8 mouse cellular contexts compared by ENCODE assay signal in genomic region chr2:121289730-121290540, GRCm38 (mm10). TPM values are rescaled to one million over a fixed set of nuclear protein-coding genes. Genes with fewer than 3 reads are reported as not detected.
DNase-seq lines count a peak whose midpoint lies in the region; ATAC-seq and TF ChIP-seq lines count a peak whose summit lies in the region.

No protein-coding gene starts in this region.

- no peaks in the 10 kb centered on the region for H3K9me3 ChIP-seq in heart, embryonic 14.5 days (ENCODE audit: control insufficient read depth, low read length)
- no peaks in the 10 kb centered on the region for H3K9me3 ChIP-seq in G1E (replicated peaks)
- H3K9me3 ChIP-seq in embryonic facial prominence, embryonic 12.5 days: no peaks in the 10 kb centered on the region
- H3K9me3 ChIP-seq in limb, embryonic 10.5 days (replicated peaks): no peaks in the 10 kb centered on the region

- no peak for TF ChIP-seq CTCF in G1E (IDR thresholded peaks at IDR 0.05; ENCODE audit: low read depth, low read length)
- no peak for TF ChIP-seq CTCF in small intestine, adult 2 months (IDR thresholded peaks at IDR 0.05; ENCODE audit: extremely low read depth, insufficient read length, insufficient replicate concordance, low read depth, low read length)

- TF ChIP-seq POLR2A in small intestine, adult 2 months (IDR thresholded peaks at IDR 0.05; ENCODE audit: low read depth, low read length): no peak

- H3K36me3 ChIP-seq in heart, embryonic 14.5 days (ENCODE audit: control insufficient read depth, insufficient read depth, low read length): no peaks in the 10 kb centered on the region
- no peaks in the 10 kb centered on the region for H3K36me3 ChIP-seq in G1E (replicated peaks)
- H3K36me3 ChIP-seq in embryonic facial prominence, embryonic 12.5 days: no peaks in the 10 kb centered on the region
- no peaks in the 10 kb centered on the region for H3K36me3 ChIP-seq in limb, embryonic 10.5 days
- no peaks in the 10 kb centered on the region for H3K36me3 ChIP-seq in small intestine, adult 2 months (ENCODE audit: control insufficient read depth, insufficient read depth, low read length)

- peak overlapping the region; percentile 56 to 62 for H3K4me3 ChIP-seq in heart, embryonic 14.5 days (ENCODE audit: control insufficient read depth in 1 of 2, insufficient read depth in 1 of 2, low read depth in 1 of 2, low read length in 2 of 2)
- peak overlapping the region; percentile 70 for H3K4me3 ChIP-seq in G1E (ENCODE audit: low read depth, low read length)
- peak overlapping the region; percentile 52 for H3K4me3 ChIP-seq in embryonic facial prominence, embryonic 12.5 days
- H3K4me3 ChIP-seq in limb, embryonic 10.5 days: peak overlapping the region; percentile 57
- H3K4me3 ChIP-seq in small intestine, adult 2 months (ENCODE audit: low read depth, low read length): peak overlapping the region; percentile 65

- peak overlapping the region; percentile 95 for H3K4me2 ChIP-seq in heart, embryonic 14.5 days (ENCODE audit: low read length)
- H3K4me2 ChIP-seq in embryonic facial prominence, embryonic 12.5 days (replicated peaks): peak overlapping the region; percentile 87

- 4% methylated on average over 36 of the region's 36 CpGs for WGBS in heart, embryonic 14.5 days
- 3% methylated on average over 36 of the region's 36 CpGs for WGBS in embryonic facial prominence, embryonic 12.5 days
- WGBS in limb, embryonic 10.5 days: 4% methylated on average over 36 of the region's 36 CpGs
- WGBS in small intestine, adult 2 months: 6% methylated on average over 36 of the region's 36 CpGs

- H3K4me1 ChIP-seq in heart, embryonic 14.5 days (ENCODE audit: control insufficient read depth in 2 of 2, insufficient read depth in 2 of 2, low read length in 2 of 2): peaks cover 19 to 20% of the 10 kb centered on the region in 2 experiments
- peaks cover 34% of the 10 kb centered on the region for H3K4me1 ChIP-seq in G1E (ENCODE audit: insufficient read depth, low read depth, low read length)
- peaks cover 18% of the 10 kb centered on the region for H3K4me1 ChIP-seq in embryonic facial prominence, embryonic 12.5 days
- H3K4me1 ChIP-seq in limb, embryonic 10.5 days: peaks cover 28% of the 10 kb centered on the region
- peaks cover 14% of the 10 kb centered on the region for H3K4me1 ChIP-seq in small intestine, adult 2 months (ENCODE audit: control insufficient read depth, insufficient read depth, insufficient read length, low read length)

- peak overlapping the region; percentile 61 for H3K9ac ChIP-seq in heart, embryonic 14.5 days (ENCODE audit: low read length)
- peak overlapping the region; percentile 49 for H3K9ac ChIP-seq in embryonic facial prominence, embryonic 12.5 days

- peaks cover 13% of the 10 kb centered on the region; the same call in 1 of the 2 replicates for H3K27me3 ChIP-seq in heart, embryonic 14.5 days (ENCODE audit: control insufficient read depth, insufficient read depth, low read length)
- H3K27me3 ChIP-seq in G1E (ENCODE audit: insufficient read depth, low read length): peaks cover 54% of the 10 kb centered on the region
- peaks cover 26% of the 10 kb centered on the region for H3K27me3 ChIP-seq in embryonic facial prominence, embryonic 12.5 days
- peaks cover 67% of the 10 kb centered on the region for H3K27me3 ChIP-seq in limb, embryonic 10.5 days (ENCODE audit: low read depth, poor library complexity, severe bottlenecking)
- peaks cover 20% of the 10 kb centered on the region for H3K27me3 ChIP-seq in small intestine, adult 2 months (ENCODE audit: control insufficient read depth, insufficient read depth, low read length)

- no peak overlapping the region for H3K27ac ChIP-seq in heart, embryonic 14.5 days (replicated peaks in 1 of 2; ENCODE audit: control insufficient read depth in 1 of 2, insufficient read depth in 1 of 2, low read depth in 2 of 2, low read length in 2 of 2)
- H3K27ac ChIP-seq in embryonic facial prominence, embryonic 12.5 days: no peak overlapping the region
- H3K27ac ChIP-seq in limb, embryonic 10.5 days: peak overlapping the region; percentile 14
- no peak overlapping the region for H3K27ac ChIP-seq in small intestine, adult 2 months (ENCODE audit: insufficient read depth, low read depth, low read length)

- no peak for DNase-seq in heart, adult 9 months (ENCODE audit: low spot score in 2 of 2)
- no peak for DNase-seq in G1E (ENCODE audit: low spot score)
- peak; percentile 51 for DNase-seq in limb, embryonic 10.5 days (ENCODE audit: low spot score)
- no peak for DNase-seq in spleen, postnatal 36 days (ENCODE audit: low spot score in 2 of 2)
- DNase-seq in left cerebral cortex, adult 18-20 months (ENCODE audit: low spot score in 2 of 2): no peak

- no peak for ATAC-seq in heart, embryonic 14.5 days (ENCODE audit: insufficient number of reproducible peaks, insufficient read depth, low FRiP score, low read depth)
- no peak for ATAC-seq in G1E (ENCODE audit: extremely low read depth, insufficient number of reproducible peaks, low FRiP score, poor library complexity, severe bottlenecking)
- ATAC-seq in embryonic facial prominence, embryonic 12.5 days (ENCODE audit: insufficient number of reproducible peaks, insufficient read depth, low FRiP score, low TSS enrichment): peak; percentile 70

RNA-seq across cellular contexts. Expression of gene Map1a, which starts 0.5 kb away (rescaled TPM):
- 7.3 and 7.7 TPM in 2 replicates for polyA plus RNA-seq in heart, embryonic 14.5 days (2014; fragmentation: Nextera tagmentation; extraction: Ambion mirVana)
- total RNA-seq in G1E (2014; fragmentation: Nextera tagmentation): 2.5 and 3.3 TPM in 2 replicates
- 0.66 and 2.2 TPM in 2 replicates for total RNA-seq in G1E (2017)
- 7.0 and 7.4 TPM in 2 replicates for polyA plus RNA-seq in G1E (2012)
- polyA plus RNA-seq in embryonic facial prominence, embryonic 12.5 days (2016; fragmentation: Nextera tagmentation; extraction: Ambion mirVana): 3.9 and 4.4 TPM in 2 replicates
- polyA plus RNA-seq in limb, embryonic 10.5 days (2016; fragmentation: Nextera tagmentation; extraction: Ambion mirVana): 1.5 and 2.0 TPM in 2 replicates
- polyA plus RNA-seq in small intestine, adult 2 months (2012; rRNA removed): 1.9 and 2.2 TPM in 2 replicates
- total RNA-seq in left cerebral cortex, adult 18-20 months (2021): 100 to 1,000 TPM; 521 to 561 TPM

RNA-seq across cellular contexts. Expression of gene Trp53bp1, which starts 18.7 kb away (rescaled TPM):
- polyA plus RNA-seq in heart, embryonic 14.5 days (2014; fragmentation: Nextera tagmentation; extraction: Ambion mirVana): 44.1 and 47.5 TPM in 2 replicates
- total RNA-seq in G1E (2014; fragmentation: Nextera tagmentation) (41.1 and 44.1 TPM in 2 replicates), G1E (2017) (20.1 and 21.6 TPM in 2 replicates)
- polyA plus RNA-seq in G1E (2012): 16.2 and 25.9 TPM in 2 replicates
- polyA plus RNA-seq in embryonic facial prominence, embryonic 12.5 days (2016; fragmentation: Nextera tagmentation; extraction: Ambion mirVana): 125 and 128 TPM in 2 replicates
- 116 and 135 TPM in 2 replicates for polyA plus RNA-seq in limb, embryonic 10.5 days (2016; fragmentation: Nextera tagmentation; extraction: Ambion mirVana)
- 4.6 and 9.5 TPM in 2 replicates for polyA plus RNA-seq in small intestine, adult 2 months (2012; rRNA removed)
- 100 to 1,000 TPM; 140 to 151 TPM for total RNA-seq in left cerebral cortex, adult 18-20 months (2021)
